Mouse (Mus musculus) ovary, postnatal 14 days (tissue): ENCODE results near the gene Islr2.

ENCODE experiments used
- DNase-seq: peaks from one replicate; pipeline ENCODE4 v3.0.0; 2022; ENCODE audit warnings: low spot score

The Islr2 gene

DNA sequence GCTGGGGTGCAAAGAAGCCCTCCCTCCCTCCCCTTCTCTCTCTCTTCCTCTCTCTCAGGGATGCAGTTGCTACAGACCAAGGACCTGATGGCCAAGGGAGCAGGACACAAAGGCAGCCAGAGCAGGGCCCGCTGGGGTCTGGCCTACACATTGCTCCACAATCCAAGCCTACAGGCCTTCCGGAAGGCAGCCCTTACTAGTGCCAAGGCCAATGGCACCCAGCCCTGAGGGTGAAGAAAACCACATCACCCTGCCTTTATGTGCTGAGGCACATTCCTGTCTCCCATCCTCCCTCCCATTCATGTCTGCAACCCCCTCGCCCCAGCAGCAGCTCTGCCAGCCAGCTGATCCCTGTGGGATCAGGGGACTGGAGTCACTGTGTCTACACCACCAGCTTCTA, 51.0 kb downstream of the Islr2 start:
- no peak for DNase-seq

DNA sequence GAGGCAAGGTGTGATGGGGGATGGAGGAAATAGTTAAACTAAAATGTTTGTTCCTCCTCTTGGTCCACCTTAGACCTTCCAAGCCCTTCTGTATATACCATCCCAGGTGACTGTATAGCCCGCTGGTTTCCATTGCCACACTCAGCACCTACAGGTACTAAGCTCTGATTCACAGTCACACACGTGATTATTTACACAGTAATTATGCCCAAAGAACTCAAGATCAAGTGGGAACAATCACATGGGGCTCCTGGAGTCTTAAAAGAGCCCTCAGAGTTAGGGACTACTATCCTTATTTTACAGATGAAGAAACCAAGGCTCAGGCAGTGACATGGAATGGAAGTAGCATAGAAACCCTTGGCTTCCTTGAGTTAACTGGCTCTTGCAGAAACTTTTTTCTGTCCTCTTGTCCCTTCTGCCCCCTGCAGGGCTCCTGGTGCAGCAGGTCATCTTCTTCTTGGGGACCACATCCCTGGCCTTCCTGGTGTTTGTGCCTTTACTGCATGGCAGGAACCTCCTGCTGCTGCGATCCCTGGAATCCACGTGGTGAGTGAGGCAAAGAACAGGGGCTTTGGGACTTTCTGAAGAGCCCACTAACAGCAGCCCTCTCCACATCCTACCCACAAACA, 53.3 kb downstream of the Islr2 start:
- DNase-seq, result no peak

DNA sequence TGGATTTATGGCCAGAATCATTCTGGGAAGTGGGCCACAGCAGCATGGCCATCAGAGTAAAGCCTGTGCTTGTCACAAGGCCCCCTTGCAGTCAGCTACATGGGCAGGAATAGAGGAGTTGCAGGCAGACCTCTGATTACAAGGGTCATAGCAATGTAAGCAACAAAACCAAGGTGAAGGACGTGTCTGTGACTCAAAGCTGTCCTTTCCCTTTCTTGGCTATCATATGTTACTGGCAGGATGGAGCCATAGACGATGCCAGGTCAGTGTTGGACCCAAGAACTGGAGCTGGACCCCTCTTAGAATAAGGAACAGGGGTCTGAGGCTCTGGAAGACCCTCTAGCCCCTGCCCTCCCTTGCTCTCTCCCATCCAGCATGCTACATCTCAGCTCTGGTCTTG, 55.3 kb downstream of the Islr2 start:
- no peak for DNase-seq
